Mouse (Mus musculus): ENCODE data around the gene Ppp2r2d. TPM values are rescaled to one million over a fixed set of nuclear protein-coding genes. Genes with fewer than 3 reads are reported as not detected.

Gene Ppp2r2d
- polyA plus RNA-seq (2015; fragmentation: Nextera tagmentation; extraction: Ambion mirVana) = 26.5 and 32.3 TPM in 2 replicates

GRCm38 (mm10) chr7:138845544-138846391, at the start of gene Ppp2r2d, which contains the start of gene Mapk1ip1:
TSS of gene Ppp2r2d (plus strand) at chr7:138846079.
TSS of gene Mapk1ip1 (minus strand) at chr7:138846273.
- peak; percentile 94 for DNase-seq (ENCODE audit: low spot score)

DNA sequence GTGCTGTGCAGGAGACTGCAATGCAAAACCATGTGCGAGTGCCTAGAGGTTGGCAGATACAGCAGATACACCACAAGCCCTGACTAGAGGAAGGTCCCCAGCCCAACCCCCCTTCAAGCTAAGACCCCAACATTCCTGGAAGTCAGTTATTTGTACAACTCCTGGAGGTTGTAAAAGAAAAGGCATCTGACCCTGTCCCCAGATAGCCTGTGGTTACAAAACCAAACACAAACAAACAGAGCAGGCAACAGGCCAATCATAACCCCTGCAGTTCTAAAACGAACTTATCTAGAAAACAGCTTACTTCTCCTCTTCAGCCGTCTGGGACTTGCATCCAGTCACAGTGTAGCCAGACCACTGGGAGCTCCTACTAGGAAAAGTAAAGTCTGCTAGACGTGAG, 42.5 kb upstream of the Ppp2r2d start:
- no peak for DNase-seq (ENCODE audit: low spot score)

GRCm38 (mm10) chr7:138807146-138807545, 38.7 kb upstream of the Ppp2r2d start:
- DNase-seq (ENCODE audit: low spot score) = no peak

DNA sequence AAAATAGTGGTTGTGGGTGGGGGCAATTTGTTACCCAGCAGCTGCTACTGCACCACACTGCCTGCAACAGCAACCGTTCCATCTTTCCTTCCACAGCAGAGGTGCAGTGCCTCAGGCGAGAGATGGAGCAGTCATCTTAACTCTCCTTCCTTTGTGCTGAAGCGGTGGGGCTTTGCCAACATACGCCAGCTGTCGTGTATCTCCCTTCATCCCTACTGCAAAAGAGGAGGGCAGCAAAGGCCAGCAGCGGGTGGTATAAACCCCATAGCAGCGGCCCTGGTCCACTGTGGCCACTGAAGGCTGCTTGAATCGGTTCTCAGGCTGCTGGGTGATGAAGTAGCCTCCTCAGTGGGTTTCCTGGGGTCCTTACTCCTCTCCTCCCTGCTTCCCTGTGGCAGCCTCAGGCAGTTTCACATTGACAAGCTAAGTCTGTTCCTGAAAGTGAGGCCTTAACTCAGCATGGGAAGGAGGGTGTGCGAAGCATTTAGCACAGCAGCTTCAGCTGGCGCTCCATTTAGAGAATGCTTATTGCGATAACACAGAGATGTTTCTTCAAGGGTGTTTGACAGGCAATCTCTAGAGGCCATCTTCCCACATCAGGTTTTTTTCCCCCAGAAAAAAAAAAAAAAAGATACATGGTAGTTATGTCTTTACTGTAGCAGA, 32.5 kb upstream of the Ppp2r2d start:
- no peak for DNase-seq (ENCODE audit: low spot score)

DNA sequence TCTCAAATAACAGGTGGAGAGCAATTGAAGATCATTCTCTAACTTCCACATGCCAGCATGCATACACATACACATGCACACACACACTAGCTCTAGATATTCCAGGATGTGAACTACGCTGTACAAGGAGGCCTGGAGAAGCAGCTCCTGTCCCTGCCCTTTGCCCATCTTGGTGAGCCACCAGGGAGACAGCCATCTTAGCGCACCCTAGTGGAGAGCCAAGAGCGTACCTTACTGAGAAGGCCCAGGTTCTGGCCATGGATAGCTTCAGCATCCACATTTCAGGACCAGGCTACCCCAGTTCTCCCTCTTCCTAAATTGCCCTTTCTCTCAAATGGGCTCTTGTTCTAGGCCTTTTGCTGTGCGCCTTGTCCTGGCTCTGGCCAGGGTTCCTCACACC, 27.6 kb upstream of the Ppp2r2d start:
- DNase-seq (ENCODE audit: low spot score) = no peak

- no peak for DNase-seq (ENCODE audit: low spot score)
Measured at GRCm38 (mm10) chr7:138824423-138824822, 21.5 kb upstream of the Ppp2r2d start.

DNA sequence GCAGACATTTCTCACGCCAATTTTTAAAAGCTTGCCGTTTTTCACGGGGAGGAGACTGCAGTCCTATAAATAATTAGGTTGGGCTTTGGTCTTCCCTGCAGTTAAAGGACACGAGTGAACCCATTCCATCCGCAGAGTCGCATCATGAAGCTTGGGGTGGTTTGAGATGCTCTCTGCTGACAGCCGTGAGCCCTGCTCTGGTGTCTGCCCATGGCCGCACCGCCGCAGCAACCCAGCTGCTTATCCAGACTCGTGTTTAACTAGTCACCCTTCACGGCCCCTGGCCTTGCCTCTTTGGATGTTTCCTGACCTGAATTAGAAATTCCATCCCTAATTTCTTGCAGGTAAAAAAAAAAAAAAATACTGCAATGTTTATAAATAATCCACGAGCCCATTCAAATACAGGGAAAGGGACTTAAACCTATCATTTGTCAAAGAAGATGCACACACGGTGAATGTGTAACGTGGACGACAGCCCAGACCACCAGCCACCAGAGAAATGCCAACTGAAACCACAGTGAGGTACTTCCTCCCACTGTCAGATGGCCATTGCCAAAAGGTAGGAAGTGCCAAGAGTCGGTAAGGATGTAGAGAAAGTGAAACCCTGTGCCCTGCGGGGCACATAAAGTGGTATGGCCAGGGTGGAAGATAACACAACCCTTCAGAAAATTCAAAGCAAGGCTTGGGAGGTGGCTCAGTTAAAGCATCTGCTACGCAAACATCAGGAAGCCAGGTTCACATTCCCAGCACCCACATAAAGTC, 20.7 kb upstream of the Ppp2r2d start:
- DNase-seq (ENCODE audit: low spot score) = no peak

GRCm38 (mm10) chr7:138827812-138828211, 18.1 kb upstream of the Ppp2r2d start:
- peak; percentile 54 for DNase-seq (ENCODE audit: low spot score)

DNA sequence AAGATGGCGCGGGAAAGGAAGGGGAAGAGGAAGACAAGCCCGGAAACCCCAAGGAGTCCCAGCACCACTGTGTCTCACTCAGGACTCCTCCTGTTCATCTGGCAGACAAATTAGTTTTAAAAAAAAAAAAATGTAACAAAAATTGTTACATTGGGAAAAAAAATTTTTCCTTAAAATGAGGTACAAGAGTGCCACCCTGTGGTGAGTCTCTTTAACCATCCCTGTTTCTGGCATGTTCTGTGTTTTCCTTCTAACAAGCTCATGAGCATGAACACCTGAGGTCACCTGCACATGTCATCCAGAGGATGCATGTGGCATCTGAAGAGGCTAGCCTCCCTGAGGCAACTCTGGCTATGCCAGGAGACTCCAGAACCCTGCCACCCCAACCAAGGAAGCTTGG, 10.9 kb upstream of the Ppp2r2d start:
- no peak for DNase-seq (ENCODE audit: low spot score)

GRCm38 (mm10) chr7:138840594-138841021, 5.3 kb upstream of the Ppp2r2d start:
- DNase-seq (ENCODE audit: low spot score) = peak; percentile 53

- peak; percentile 7 for DNase-seq (ENCODE audit: low spot score)
Measured at GRCm38 (mm10) chr7:138841436-138842151, 4.3 kb upstream of the Ppp2r2d start.

DNA sequence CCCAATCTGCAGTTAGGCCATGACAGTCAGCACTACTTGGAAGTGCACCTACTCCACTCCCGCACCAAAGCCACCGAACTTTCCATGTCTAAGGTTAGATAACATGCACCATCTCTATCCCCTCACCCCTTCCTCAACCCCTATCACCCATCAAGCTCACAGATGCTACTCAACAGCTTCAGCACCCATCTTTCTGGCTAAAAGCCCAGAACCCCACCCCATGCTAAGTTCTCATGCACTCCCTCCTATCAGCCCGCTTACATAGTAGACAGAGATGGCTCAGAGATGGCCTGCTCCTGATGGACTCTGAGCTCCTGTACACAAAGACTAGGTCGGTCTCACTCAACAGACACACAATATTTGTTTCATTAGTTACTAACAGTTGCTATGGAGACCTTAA, 2.5 kb upstream of the Ppp2r2d start:
- no peak for DNase-seq (ENCODE audit: low spot score)

DNA sequence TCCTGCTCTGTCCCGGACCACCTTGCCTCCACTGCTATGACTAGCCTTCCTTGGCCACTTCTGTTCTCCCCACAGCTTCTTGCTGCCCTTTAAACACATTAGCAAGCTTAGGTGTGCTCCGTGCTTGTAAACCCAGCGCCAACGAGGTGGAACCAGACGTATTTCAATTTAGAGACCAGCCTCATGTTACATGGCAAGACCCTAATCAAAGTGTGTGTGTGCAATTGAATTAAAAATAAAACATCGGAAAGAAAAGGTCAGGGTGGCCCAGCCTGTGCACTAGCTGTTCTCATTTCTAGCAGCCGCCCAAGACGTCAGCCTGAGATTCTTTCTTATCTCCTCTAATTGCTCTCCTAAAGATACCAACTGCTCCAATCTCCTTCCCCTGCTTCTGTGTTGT, 768 bp upstream of the Ppp2r2d start:
- DNase-seq (ENCODE audit: low spot score) = no peak

GRCm38 (mm10) chr7:138846502-138846991, 668 bp downstream of the Ppp2r2d start:
- no peak for DNase-seq (ENCODE audit: low spot score)

- DNase-seq (ENCODE audit: low spot score) = no peak
Measured at GRCm38 (mm10) chr7:138847316-138848027, 1.6 kb downstream of the Ppp2r2d start.

GRCm38 (mm10) chr7:138848028-138848920, 2.4 kb downstream of the Ppp2r2d start:
- DNase-seq (ENCODE audit: low spot score) = no peak

DNA sequence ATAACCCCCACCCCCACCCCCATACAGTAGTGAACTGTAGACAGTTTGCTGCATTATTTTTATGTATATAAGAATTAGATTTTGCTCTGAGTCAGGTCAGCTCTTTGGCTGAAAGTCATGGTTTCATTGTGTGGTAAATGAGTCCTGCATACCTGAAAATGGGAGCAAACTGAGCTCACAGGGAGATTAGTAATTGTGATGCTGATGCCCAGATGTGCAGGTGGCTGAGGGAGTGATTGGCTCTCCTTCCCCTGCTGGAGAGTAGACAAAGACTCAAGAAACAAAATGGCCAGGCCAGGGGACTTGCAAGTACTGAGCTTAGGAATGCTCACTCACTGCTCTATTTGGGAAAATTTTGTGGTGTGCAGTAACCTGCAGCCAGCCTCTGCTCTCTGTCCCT, 4.2 kb downstream of the Ppp2r2d start:
- no peak for DNase-seq (ENCODE audit: low spot score)

DNA sequence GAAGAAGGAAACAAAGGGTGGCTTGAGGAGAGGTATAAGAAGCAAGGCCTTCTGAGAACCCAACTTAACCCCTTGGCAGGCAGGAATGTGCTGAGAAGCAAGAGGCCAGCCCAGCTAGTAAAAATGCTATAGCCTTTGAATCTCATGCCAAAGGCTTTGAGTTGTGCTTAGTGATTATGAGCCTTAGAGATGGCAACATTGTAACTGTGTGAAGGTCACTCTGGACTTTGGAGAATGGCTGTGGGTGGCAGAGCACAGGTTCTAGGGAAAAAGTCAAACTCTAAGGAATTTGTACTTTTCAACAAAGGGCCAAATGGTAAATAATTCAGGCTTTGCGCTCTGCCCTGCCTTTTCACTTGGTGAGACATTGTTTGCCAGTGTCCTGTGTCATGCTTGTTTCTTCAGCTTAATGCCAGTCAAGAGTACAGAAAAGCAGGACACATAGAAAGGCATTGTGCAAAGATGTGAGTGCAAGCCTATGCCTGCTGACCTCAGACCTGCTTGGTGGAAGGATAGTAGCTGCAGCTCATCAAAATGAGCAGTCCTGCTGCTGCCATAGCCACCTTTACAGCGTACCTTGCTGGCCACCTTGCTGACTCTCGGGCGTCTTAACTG, 7.6 kb downstream of the Ppp2r2d start:
- DNase-seq (ENCODE audit: low spot score) = no peak

DNA sequence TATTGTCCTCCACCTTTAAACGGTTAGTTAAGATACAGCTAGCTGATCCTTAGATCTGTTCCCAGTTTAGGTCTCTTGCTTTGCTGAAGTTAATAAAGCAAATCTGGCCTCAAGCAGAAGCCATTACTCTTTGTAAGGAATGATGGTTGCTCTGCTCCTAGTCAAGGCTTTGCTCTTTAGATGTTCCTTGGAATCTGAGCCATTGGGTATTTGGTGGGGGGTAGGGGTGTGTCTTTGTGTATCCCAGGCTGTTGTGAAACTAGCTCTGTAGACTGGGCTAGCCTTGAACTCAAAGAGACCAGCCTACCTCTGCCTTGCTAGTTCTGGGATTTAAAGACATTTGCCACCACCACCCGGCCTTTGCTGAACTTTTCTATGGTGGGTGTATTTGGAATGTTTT, 8.3 kb downstream of the Ppp2r2d start:
- DNase-seq (ENCODE audit: low spot score) = no peak

Data from thymus, postnatal 0 days (tissue).